Mouse (Mus musculus) liver, embryonic 12.5 days (tissue): ENCODE data around the gene Wbp2. TPM values are rescaled to one million over a fixed set of nuclear protein-coding genes. Genes with fewer than 3 reads are reported as not detected.

Source experiments
- ATAC-seq: fragments of 200-750 bp; cut with Nextera tagmentation; 2 replicates; pipeline ENCODE4 v1.8.0; 2017; ENCODE audit warnings: moderate number of reproducible peaks, mild to moderate bottlenecking, moderate library complexity
- H3K27ac ChIP-seq: fragments of 300-500 bp; sonication (generic); 2 replicates; pipeline ENCODE4 v1.5.1; 2016; ENCODE audit warnings: mild to moderate bottlenecking
- H3K27me3 ChIP-seq: fragments of 300-500 bp; sonication (generic); replicated peaks from 2 replicates; pipeline ENCODE4 v1.6.1; 2016; ENCODE audit warnings: mild to moderate bottlenecking, moderate library complexity
- H3K36me3 ChIP-seq: fragments of 300-500 bp; sonication (generic); 2 replicates; pipeline ENCODE4 v1.6.1; 2016; ENCODE audit warnings: mild to moderate bottlenecking, moderate library complexity
- H3K4me1 ChIP-seq: fragments of 300-500 bp; sonication (generic); 2 replicates; pipeline ENCODE4 v1.6.1; 2016
- H3K4me2 ChIP-seq: fragments of 300-500 bp; sonication (generic); 2 replicates; pipeline ENCODE4 v1.6.1; 2016; ENCODE audit warnings: mild to moderate bottlenecking, moderate library complexity
- H3K4me3 ChIP-seq: fragments of 300-500 bp; sonication (generic); 2 replicates; pipeline ENCODE4 v1.5.1; 2016; ENCODE audit warnings: mild to moderate bottlenecking, moderate library complexity
- H3K9ac ChIP-seq: fragments of 300-500 bp; sonication (generic); 2 replicates; pipeline ENCODE4 v1.6.1; 2016; ENCODE audit warnings: mild to moderate bottlenecking, moderate library complexity
- H3K9me3 ChIP-seq: fragments of 300-500 bp; sonication (generic); replicated peaks from 2 replicates; pipeline ENCODE4 v1.6.1; 2016; ENCODE audit warnings: mild to moderate bottlenecking, moderate library complexity
- WGBS: fragments of 180-500 bp; shearing (Covaris S2); methylation state at CpG from one replicate; pipeline ENCODE4 v1.1.7; 2016; ENCODE audit not compliant: insufficient replicate concordance; 5-methylcytosine and 5-hydroxymethylcytosine counted together
- polyA plus RNA-seq: library from polyadenylated mRNA; unstranded; fragments of >200 nt; fragmentation: Nextera tagmentation; extraction: Ambion mirVana; gene quantifications from 2 replicates; pipeline ENCODE4 v1.2.1, GENCODE M21; 2016

Gene Wbp2
- polyA plus RNA-seq, 1 experiment from 2014 or later, result 76.4 TPM

DNA sequence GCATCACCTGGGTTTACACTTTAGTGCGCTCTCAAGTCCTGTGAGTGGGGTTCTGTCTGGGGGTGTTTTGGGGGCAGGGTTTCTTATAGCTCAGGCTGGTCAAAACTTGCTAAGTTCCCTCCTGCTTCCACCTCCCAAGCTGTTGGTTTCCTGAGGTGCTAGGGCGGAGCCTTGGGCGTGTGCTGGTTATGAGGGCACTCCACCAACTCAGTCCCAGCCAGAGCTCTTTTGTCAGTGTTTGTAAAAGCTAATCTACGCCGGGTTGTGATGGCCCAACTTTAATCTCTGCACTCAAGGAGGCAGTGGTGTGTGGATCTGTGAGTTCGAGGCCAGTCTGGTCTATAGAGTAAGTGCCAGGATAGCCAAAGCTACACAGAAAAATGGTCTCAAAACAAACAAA, 2.6 kb downstream of the Wbp2 start:
- peak overlapping the region; percentile 72 for H3K9ac ChIP-seq
- H3K27me3 ChIP-seq, result no peaks in the 10 kb centered on the region
- peak overlapping the region; percentile 63 for H3K4me3 ChIP-seq
- H3K4me1 ChIP-seq, result peaks cover 82% of the 10 kb centered on the region
- H3K27ac ChIP-seq, result peak overlapping the region; percentile 86
- H3K4me2 ChIP-seq, result peak overlapping the region; percentile 77
- 38% methylated on average over 6 of the region's 6 CpGs for WGBS
- ATAC-seq, result peak; percentile 17; the same call in 1 of the 2 replicates
- peaks cover 60% of the 10 kb centered on the region for H3K36me3 ChIP-seq
- no peaks in the 10 kb centered on the region for H3K9me3 ChIP-seq

DNA sequence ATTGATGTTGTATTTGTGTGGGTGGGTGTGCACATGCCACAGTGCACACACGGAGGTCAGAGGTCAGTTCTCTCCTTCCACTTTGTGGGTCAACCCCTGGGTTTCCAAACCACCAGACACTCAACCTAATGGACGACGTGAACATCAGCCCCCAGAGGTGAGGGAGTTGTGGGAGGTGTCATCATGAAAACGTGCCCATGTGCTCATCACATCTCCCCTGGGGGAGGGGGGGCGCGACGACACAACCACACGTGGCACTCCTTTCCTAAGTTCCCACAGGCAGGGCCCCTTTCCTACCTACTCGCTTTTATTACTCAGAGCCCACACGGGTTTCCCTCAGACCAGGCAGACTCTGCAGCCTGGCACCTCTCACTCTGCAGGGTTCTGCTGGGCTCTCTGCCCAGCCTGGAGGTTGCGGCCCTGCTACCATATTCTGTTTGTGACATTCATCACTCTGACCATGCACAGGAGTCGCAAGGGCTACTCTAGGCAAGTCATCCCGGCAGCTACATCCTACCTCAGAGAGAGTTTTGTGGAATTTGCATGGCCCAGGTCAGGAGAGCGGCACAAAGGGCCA, 3.6 kb downstream of the Wbp2 start:
- no peak overlapping the region for H3K4me3 ChIP-seq
- 86% methylated on average over 14 of the region's 14 CpGs for WGBS
- H3K4me1 ChIP-seq, result peaks cover 83% of the 10 kb centered on the region
- peaks cover 66% of the 10 kb centered on the region for H3K36me3 ChIP-seq
- ATAC-seq, result no peak
- H3K27ac ChIP-seq, result peak overlapping the region; percentile 86
- H3K4me2 ChIP-seq, result no peak overlapping the region
- no peaks in the 10 kb centered on the region for H3K9me3 ChIP-seq
- no peaks in the 10 kb centered on the region for H3K27me3 ChIP-seq
- H3K9ac ChIP-seq, result no peak overlapping the region; the same call in 1 of the 2 replicates

DNA sequence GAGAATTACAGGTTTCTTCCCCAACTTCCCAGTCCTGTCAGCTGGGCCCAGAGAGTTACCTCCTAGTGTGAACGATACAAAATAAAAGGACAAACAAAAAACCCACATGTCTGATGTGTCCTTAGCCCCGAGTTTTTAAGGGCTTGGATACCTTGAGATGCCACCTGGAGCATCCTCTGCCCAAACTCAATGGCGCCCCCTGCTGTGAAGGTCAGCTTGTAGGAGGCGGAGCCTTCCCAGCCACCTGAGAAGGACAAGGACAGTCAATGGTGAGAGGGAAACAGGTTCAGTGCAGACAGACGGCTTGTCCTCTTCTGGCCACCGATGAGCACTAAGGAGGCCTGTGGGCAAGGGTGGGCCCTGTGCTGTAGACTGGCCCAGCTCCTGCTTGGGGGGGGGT, 5.7 kb downstream of the Wbp2 start:
- Histone ChIP-seq H3K4me1 (peaks cover 94% of the 10 kb centered on the region), H3K4me2 (no peak overlapping the region), H3K9me3 (no peaks in the 10 kb centered on the region), H3K9ac (peak overlapping the region; percentile 3; the same call in 1 of the 2 replicates), H3K4me3 (no peak overlapping the region), H3K27me3 (no peaks in the 10 kb centered on the region), H3K36me3 (peaks cover 66% of the 10 kb centered on the region), H3K27ac (peak overlapping the region; percentile 99)
- 64% methylated on average over 6 of the region's 6 CpGs for WGBS
- no peak for ATAC-seq

- 0 out of 2 replicates have a peak overlapping the region, but pooled peaks have one; percentile 0 for H3K9ac ChIP-seq
Observed at GRCm38 (mm10) chr11:116079511-116079910, 7.3 kb downstream of the Wbp2 start.

DNA sequence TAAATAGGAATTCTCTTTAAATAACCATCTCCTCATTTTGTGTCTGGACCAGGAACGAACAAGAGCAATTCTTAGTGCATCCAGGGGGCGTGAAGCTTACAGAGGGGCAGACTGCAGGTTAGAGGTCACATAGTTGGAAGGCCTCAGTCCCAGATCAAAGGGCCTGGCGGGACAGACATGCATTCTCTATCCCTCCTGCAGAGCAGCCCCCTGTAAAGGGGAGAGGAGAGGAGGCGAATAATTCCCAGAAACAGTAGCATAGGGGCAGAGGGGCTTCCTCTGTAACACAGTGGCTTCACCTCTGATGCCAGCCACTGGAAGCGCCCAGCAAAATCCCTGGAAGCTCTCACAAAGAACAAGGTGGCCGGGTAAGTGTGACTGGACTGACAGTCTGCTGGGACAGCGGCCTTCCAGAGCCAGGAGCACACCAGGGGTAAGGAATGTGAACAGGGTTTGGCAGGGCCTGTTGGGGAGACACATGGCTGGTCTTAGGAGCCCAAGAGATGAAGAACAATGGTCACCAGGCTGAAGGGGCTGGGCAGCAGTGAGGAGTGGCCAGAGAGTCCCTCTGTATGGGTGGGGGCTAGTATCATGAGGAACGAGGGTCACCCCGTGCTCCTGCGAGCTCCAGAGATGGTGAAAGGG, 8.0 kb downstream of the Wbp2 start:
- Histone ChIP-seq H3K4me3 (peak overlapping the region; percentile 73; the same call in 1 of the 2 replicates), H3K36me3 (peaks cover 58% of the 10 kb centered on the region), H3K27ac (peak overlapping the region; percentile 99), H3K27me3 (no peaks in the 10 kb centered on the region), H3K4me1 (peaks cover 93% of the 10 kb centered on the region), H3K4me2 (peak overlapping the region; percentile 97), H3K9me3 (no peaks in the 10 kb centered on the region), H3K9ac (peak overlapping the region; percentile 93)
- WGBS, result 56% methylated on average over 10 of the region's 10 CpGs
- ATAC-seq, result no peak

More at GRCm38 (mm10) chr11:116079511-116079910, 7.3 kb downstream of the Wbp2 start:
- Histone ChIP-seq H3K9me3 (no peaks in the 10 kb centered on the region), H3K4me1 (peaks cover 93% of the 10 kb centered on the region), H3K27ac (peak overlapping the region; percentile 99), H3K27me3 (no peaks in the 10 kb centered on the region), H3K4me3 (no peak overlapping the region), H3K4me2 (no peak overlapping the region), H3K36me3 (peaks cover 58% of the 10 kb centered on the region)
- ATAC-seq, result no peak
- WGBS, result 59% methylated on average over 10 of the region's 10 CpGs

GRCm38 (mm10) chr11:116078221-116078620, 8.6 kb downstream of the Wbp2 start:
- peak; percentile 27 for ATAC-seq
- peaks cover 89% of the 10 kb centered on the region for H3K4me1 ChIP-seq
- peak overlapping the region; percentile 99 for H3K27ac ChIP-seq
- H3K36me3 ChIP-seq, result peaks cover 58% of the 10 kb centered on the region
- H3K4me3 ChIP-seq, result peak overlapping the region; percentile 73
- H3K9ac ChIP-seq, result peak overlapping the region; percentile 93
- 3% methylated on average over 16 of the region's 16 CpGs for WGBS
- no peaks in the 10 kb centered on the region for H3K9me3 ChIP-seq
- no peaks in the 10 kb centered on the region for H3K27me3 ChIP-seq
- peak overlapping the region; percentile 97 for H3K4me2 ChIP-seq

GRCm38 (mm10) chr11:116077446-116078204, 9.2 kb downstream of the Wbp2 start, which contains the start of gene Unc13d:
Gene Unc13d (minus strand): TSS chr11:116077961.
- Histone ChIP-seq H3K9me3 (no peaks in the 10 kb centered on the region), H3K4me2 (peak within 1 kb of the TSS; percentile 97), H3K9ac (peak within 1 kb of the TSS; percentile 93), H3K4me1 (peaks cover 86% of the 10 kb centered on the region), H3K27ac (peak within 1 kb of the TSS; percentile 99), H3K27me3 (no peaks in the 10 kb centered on the region), H3K36me3 (peaks cover 59% of the 10 kb centered on the region), H3K4me3 (peak within 1 kb of the TSS; percentile 73)
- WGBS, result 9% methylated on average over 22 of the region's 22 CpGs
- peak; percentile 89 for ATAC-seq

DNA sequence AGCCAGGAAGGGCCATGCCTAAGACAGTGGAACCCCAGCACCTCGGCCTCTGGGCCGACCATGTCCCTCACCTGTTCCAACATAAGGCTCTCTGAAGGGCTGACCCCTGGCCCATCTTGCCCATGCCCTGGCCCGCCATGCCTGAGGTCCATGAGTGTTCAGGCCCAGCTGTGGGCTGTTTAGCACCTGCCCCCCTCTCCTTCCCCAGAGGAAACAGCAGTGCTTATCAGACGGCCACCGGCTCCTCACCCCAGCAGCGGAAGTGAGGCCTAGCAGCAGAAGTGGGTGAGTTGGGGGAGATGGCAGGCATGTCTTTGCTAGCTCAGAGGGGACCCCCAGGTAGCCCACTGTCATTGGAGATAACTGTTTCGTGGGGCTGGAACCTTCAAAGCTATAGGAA, 10.0 kb downstream of the Wbp2 start:
- Histone ChIP-seq H3K36me3 (peaks cover 56% of the 10 kb centered on the region), H3K4me2 (peak overlapping the region; percentile 97), H3K9me3 (no peaks in the 10 kb centered on the region), H3K27ac (peak overlapping the region; percentile 99), H3K4me3 (peak overlapping the region; percentile 73), H3K4me1 (peaks cover 78% of the 10 kb centered on the region), H3K27me3 (no peaks in the 10 kb centered on the region), H3K9ac (peak overlapping the region; percentile 93)
- peak; percentile 57 for ATAC-seq
- WGBS, result 13% methylated on average over 7 of the region's 7 CpGs

GRCm38 (mm10) chr11:116076266-116076540, 10.6 kb downstream of the Wbp2 start:
- Histone ChIP-seq H3K9ac (peak overlapping the region; percentile 93), H3K27me3 (no peaks in the 10 kb centered on the region), H3K27ac (peak overlapping the region; percentile 99), H3K4me3 (peak overlapping the region; percentile 73), H3K4me1 (peaks cover 79% of the 10 kb centered on the region), H3K4me2 (peak overlapping the region; percentile 97), H3K36me3 (peaks cover 56% of the 10 kb centered on the region), H3K9me3 (no peaks in the 10 kb centered on the region)
- WGBS, result 38% methylated on average over 7 of the region's 7 CpGs
- ATAC-seq, result no peak

GRCm38 (mm10) chr11:116075539-116076265, 11.1 kb downstream of the Wbp2 start:
- Histone ChIP-seq H3K27me3 (no peaks in the 10 kb centered on the region), H3K9me3 (no peaks in the 10 kb centered on the region), H3K27ac (peak overlapping the region; percentile 99), H3K36me3 (peaks cover 51% of the 10 kb centered on the region), H3K9ac (peak overlapping the region; percentile 93), H3K4me3 (peak overlapping the region; percentile 73), H3K4me1 (peaks cover 74% of the 10 kb centered on the region), H3K4me2 (peak overlapping the region; percentile 97)
- WGBS, result 23% methylated on average over 20 of the region's 20 CpGs
- ATAC-seq, result 0 out of 2 replicates have a peak, but pooled peaks have one; percentile 2

GRCm38 (mm10) chr11:116074436-116074991, 12.3 kb downstream of the Wbp2 start:
- Histone ChIP-seq H3K4me1 (peaks cover 63% of the 10 kb centered on the region), H3K27ac (peak overlapping the region; percentile 57)
- 39% methylated on average over 7 of the region's 7 CpGs for WGBS

More at GRCm38 (mm10) chr11:116074436-116074991, 12.3 kb downstream of the Wbp2 start:
- no peaks in the 10 kb centered on the region for H3K27me3 ChIP-seq
- no peak overlapping the region for H3K4me3 ChIP-seq
- no peak for ATAC-seq
- H3K4me2 ChIP-seq, result no peak overlapping the region
- H3K36me3 ChIP-seq, result peaks cover 47% of the 10 kb centered on the region
- H3K9ac ChIP-seq, result no peak overlapping the region
- no peaks in the 10 kb centered on the region for H3K9me3 ChIP-seq
